Mouse (Mus musculus): ENCODE data around the gene Snap23. TPM values are rescaled to one million over a fixed set of nuclear protein-coding genes. Genes with fewer than 3 reads are reported as not detected.
A peak's percentile ranks its signal among the peaks of the same experiment; 100 is the strongest.

Gene Snap23
- total and polyA plus RNA-seq, 3 experiments, result 15.9 to 35.8 (median 23.0) TPM

- Histone ChIP-seq H3K4me3 (replicated peaks in 1 of 3; ENCODE audit: low read depth in 2 of 3, low read length in 2 of 3, poor library complexity in 1 of 3) (peak within 1 kb of the TSS; percentile 67 to 98 (median 87)), H3K27me3 (replicated peaks) (no peaks in the 10 kb centered on the region), H3K4me1 (ENCODE audit: control insufficient read depth in 1 of 2, insufficient read depth in 2 of 2) (peaks cover 4 to 40% of the 10 kb centered on the region in 2 experiments; a peak in 2 of 4 replicates), H3K27ac (ENCODE audit: insufficient read depth, low read depth) (peak within 1 kb of the TSS; percentile 81), H3K9ac (ENCODE audit: insufficient read depth, low read depth) (peak within 1 kb of the TSS; percentile 69), H3K36me3 (replicated peaks in 1 of 2; ENCODE audit: control insufficient read depth in 1 of 2, insufficient read depth in 1 of 2, low read length in 1 of 2) (peaks cover 0 to 12% of the 10 kb centered on the region in 2 experiments), H3K4me2 (ENCODE audit: insufficient read depth, low read depth, poor library complexity, severe bottlenecking) (peak within 1 kb of the TSS; percentile 96), H3K79me2 (replicated peaks; ENCODE audit: control insufficient read depth, extremely low read depth, insufficient read depth, poor library complexity, severe bottlenecking) (peaks cover 56% of the 10 kb centered on the region), H3K9me3 (replicated peaks; ENCODE audit: low read length) (no peaks in the 10 kb centered on the region)
- in situ Hi-C loops (cut with MboI; ENCODE audit: low pct_ligation_motif_present, low pct_unique_long_range_greater_than_20kb, low sequenced_read_pairs), result no loop called here
- DNase-seq (ENCODE audit: extremely low read depth), result peak; percentile 90
- TF ChIP-seq CTCF (conservative IDR thresholded peaks at IDR 0.05 in 1 of 2, IDR thresholded peaks at IDR 0.05 in 1 of 2; ENCODE audit: low read depth in 2 of 2, low read length in 2 of 2) (no peak), IRF4 (IDR thresholded peaks at IDR 0.05; ENCODE audit: low read depth, low read length) (peak; percentile 58; the same call in 1 of the 2 replicates), TCF12 (IDR thresholded peaks at IDR 0.05; ENCODE audit: low read depth, low read length) (peak; percentile 90), SMC3 (IDR thresholded peaks at IDR 0.05; ENCODE audit: low read depth, low read length) (no peak), JUN (IDR thresholded peaks at IDR 0.05; ENCODE audit: insufficient read depth, low read depth, low read length) (no peak), E2F4 (IDR thresholded peaks at IDR 0.05; ENCODE audit: insufficient replicate concordance, low read depth, low read length) (0 out of 2 replicates have a peak, but pooled peaks have one; percentile 66), TBP (conservative IDR thresholded peaks at IDR 0.05; ENCODE audit: low read depth, low read length) (peak; percentile 80; the same call in 1 of the 2 replicates), SIN3A (IDR thresholded peaks at IDR 0.05; ENCODE audit: low read length) (peak; percentile 52; the same call in 1 of the 2 replicates), CHD1 (IDR thresholded peaks at IDR 0.05; ENCODE audit: low read depth, low read length) (no peak), ELF1 (IDR thresholded peaks at IDR 0.05; ENCODE audit: low read depth, low read length) (peak; percentile 74), UBTF (IDR thresholded peaks at IDR 0.05; ENCODE audit: low read depth, low read length) (peak; percentile 61; the same call in 1 of the 2 replicates), KAT2A (IDR thresholded peaks at IDR 0.05; ENCODE audit: insufficient replicate concordance, low read length) (0 out of 2 replicates have a peak, but pooled peaks have one; percentile 71), MEF2A (IDR thresholded peaks at IDR 0.05; ENCODE audit: borderline replicate concordance, low read depth, low read length) (peak; percentile 85), PAX5 (IDR thresholded peaks at IDR 0.05; ENCODE audit: low read length) (no peak), EP300 (IDR thresholded peaks at IDR 0.05; ENCODE audit: low read length) (0 out of 2 replicates have a peak, but pooled peaks have one; percentile 8), ETS1 (conservative IDR thresholded peaks at IDR 0.05; ENCODE audit: low read depth, low read length) (peak; percentile 51), MXI1 (IDR thresholded peaks at IDR 0.05; ENCODE audit: low read depth, low read length) (peak; percentile 81), ZC3H11A (IDR thresholded peaks at IDR 0.05; ENCODE audit: low read depth, low read length) (no peak), NRF1 (IDR thresholded peaks at IDR 0.05; ENCODE audit: low read depth, low read length) (peak; percentile 92), HCFC1 (IDR thresholded peaks at IDR 0.05; ENCODE audit: low read depth, low read length) (peak; percentile 84), ZNF384 (IDR thresholded peaks at IDR 0.05; ENCODE audit: low read depth, low read length) (peak; percentile 63), BHLHE40 (IDR thresholded peaks at IDR 0.05; ENCODE audit: low read depth, low read length) (peak; percentile 58), JUND (conservative IDR thresholded peaks at IDR 0.05; ENCODE audit: low read depth, low read length) (no peak), USF2 (conservative IDR thresholded peaks at IDR 0.05; ENCODE audit: low read depth, low read length) (no peak), MYC (IDR thresholded peaks at IDR 0.05; ENCODE audit: low read depth, low read length) (peak; percentile 89), MAFK (IDR thresholded peaks at IDR 0.05; ENCODE audit: insufficient replicate concordance, low read length) (no peak), GABPA (IDR thresholded peaks at IDR 0.05; ENCODE audit: insufficient replicate concordance, low read depth, low read length) (no peak), ZMIZ1 (IDR thresholded peaks at IDR 0.05; ENCODE audit: low read depth, low read length) (peak; percentile 54; the same call in 1 of the 2 replicates), RCOR1 (conservative IDR thresholded peaks at IDR 0.05; ENCODE audit: low read depth, low read length) (no peak), MAZ (IDR thresholded peaks at IDR 0.05; ENCODE audit: low read depth, low read length) (peak; percentile 99), MAX (IDR thresholded peaks at IDR 0.05; ENCODE audit: low read length) (peak; percentile 74), POLR2A (IDR thresholded peaks at IDR 0.05; ENCODE audit: low read depth, low read length) (peak; percentile 90), CHD2 (IDR thresholded peaks at IDR 0.05; ENCODE audit: low read length) (no peak), POLR2AphosphoS2 (IDR thresholded peaks at IDR 0.05; ENCODE audit: low read depth, low read length) (peak; percentile 76; the same call in 1 of the 2 replicates), USF1 (IDR thresholded peaks at IDR 0.05; ENCODE audit: low read depth, low read length) (no peak), RAD21 (IDR thresholded peaks at IDR 0.05; ENCODE audit: low read depth, low read length) (no peak), ZKSCAN1 (IDR thresholded peaks at IDR 0.05; ENCODE audit: borderline replicate concordance, low read depth, low read length) (no peak; the same call in 1 of the 2 replicates), NELFE (IDR thresholded peaks at IDR 0.05; ENCODE audit: low read depth, low read length) (peak; percentile 85)
- dilution Hi-C loops (cut with MboI; ENCODE audit: extremely low pct_ligation_motif_present, extremely low pct_unique_long_range_greater_than_20kb, low sequenced_read_pairs), result no loop called here
Measured at GRCm38 (mm10) chr2:120563235-120563990, 4.1 kb upstream of the Snap23 start, which contains the start of gene Zfp106. TSS of gene Zfp106 (minus strand) at chr2:120563843.

All from CH12.LX (cell line).